Mouse (Mus musculus) megakaryocyte, embryonic 14.5 days (primary cell): ENCODE measurements around the gene Clybl.

Source experiments
- FLI1 ChIP-seq: IDR thresholded peaks from 2 replicates; pipeline ENCODE4 v1.6.1; 2012; ENCODE audit warnings: low read length, inconsistent platforms, mixed read lengths
- GATA1 ChIP-seq: IDR thresholded peaks from 3 replicates; pipeline ENCODE4 v1.6.1; 2012; ENCODE audit warnings: mixed read lengths, low read length, inconsistent platforms, borderline replicate concordance

DNA sequence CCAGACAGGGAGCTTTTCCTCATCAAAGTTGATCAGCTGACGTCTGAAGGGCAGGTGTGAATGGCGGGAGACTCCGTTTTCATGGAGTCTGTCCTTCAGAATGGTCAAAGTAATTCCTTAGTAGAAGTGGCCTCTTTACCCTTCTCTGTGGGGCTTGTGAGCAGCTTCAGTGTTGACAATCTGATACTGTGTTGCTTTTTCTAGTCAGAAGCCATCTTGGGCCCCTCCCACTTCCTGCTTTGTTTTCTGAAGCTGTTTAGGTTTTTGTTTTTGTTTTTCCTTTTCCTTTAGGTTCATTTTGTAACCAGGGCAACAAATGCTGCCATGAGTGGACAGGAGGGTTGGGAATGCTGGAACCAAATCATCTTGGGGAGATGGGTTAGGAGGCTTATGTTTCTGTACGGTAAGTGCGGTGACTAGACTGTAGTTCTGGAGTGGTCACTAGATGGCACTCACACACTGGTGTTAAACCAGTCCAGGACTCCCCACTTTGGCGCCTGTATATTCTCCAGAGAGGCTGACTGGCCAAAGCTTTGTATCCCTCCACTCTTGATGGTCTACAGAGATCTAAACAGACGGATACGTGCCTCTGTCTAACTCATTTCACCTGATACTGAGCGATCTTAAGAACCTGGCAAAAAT, 42.1 kb downstream of the Clybl start:
- TF ChIP-seq GATA1 (no peak), FLI1 (no peak)
